Mouse (Mus musculus): ENCODE measurements around the gene Cwc22. TPM values are rescaled to one million over a fixed set of nuclear protein-coding genes. Genes with fewer than 3 reads are reported as not detected.

The Cwc22 gene
- polyA plus RNA-seq, 1 experiment: 4.9 TPM

DNA sequence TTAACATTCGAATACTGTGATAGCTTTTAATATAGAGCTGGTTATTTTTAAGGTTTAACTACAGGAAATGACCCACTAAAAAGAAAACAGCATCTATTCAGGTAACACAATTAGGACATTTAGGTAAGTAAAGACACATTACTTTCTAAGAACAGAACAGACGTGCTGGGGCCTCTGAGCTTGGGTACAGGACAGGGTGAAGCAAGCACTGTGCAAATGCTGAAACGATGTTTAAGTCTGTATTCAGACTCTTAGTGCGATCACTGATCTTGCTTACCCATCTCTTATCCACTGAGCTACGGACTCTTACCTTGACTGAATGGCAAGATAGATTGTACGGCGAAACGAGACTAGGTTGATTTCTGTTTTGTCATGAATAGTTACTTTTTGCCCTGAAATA, 31.0 kb downstream of the Cwc22 start:
- Histone ChIP-seq H3K9me3 (ENCODE audit: control insufficient read depth, low read length) (no peaks in the 10 kb centered on the region), H3K36me3 (ENCODE audit: control insufficient read depth) (peaks cover 93% of the 10 kb centered on the region), H3K4me3 (replicated peaks) (no peak overlapping the region), H3K4me1 (ENCODE audit: control insufficient read depth) (no peaks in the 10 kb centered on the region), H3K27me3 (ENCODE audit: control insufficient read depth) (no peaks in the 10 kb centered on the region)
- TF ChIP-seq GATA1 (IDR thresholded peaks at IDR 0.05; ENCODE audit: low read length) (no peak), TAL1 (IDR thresholded peaks at IDR 0.05; ENCODE audit: low read length) (no peak)

GRCm38 (mm10) chr2:77913628-77914027, 32.5 kb downstream of the Cwc22 start:
- H3K4me3 ChIP-seq (replicated peaks): no peak overlapping the region
- H3K27me3 ChIP-seq (ENCODE audit: control insufficient read depth): no peaks in the 10 kb centered on the region
- no peaks in the 10 kb centered on the region for H3K4me1 ChIP-seq (ENCODE audit: control insufficient read depth)
- TF ChIP-seq TAL1 (IDR thresholded peaks at IDR 0.05; ENCODE audit: low read length) (no peak), GATA1 (IDR thresholded peaks at IDR 0.05; ENCODE audit: low read length) (no peak)
- H3K36me3 ChIP-seq (ENCODE audit: control insufficient read depth): peaks cover 92% of the 10 kb centered on the region
- no peaks in the 10 kb centered on the region for H3K9me3 ChIP-seq (ENCODE audit: control insufficient read depth, low read length)

- Histone ChIP-seq H3K9me3 (ENCODE audit: control insufficient read depth, low read length) (no peaks in the 10 kb centered on the region), H3K4me1 (ENCODE audit: control insufficient read depth) (no peaks in the 10 kb centered on the region), H3K36me3 (ENCODE audit: control insufficient read depth) (peaks cover 89% of the 10 kb centered on the region), H3K27me3 (ENCODE audit: control insufficient read depth) (no peaks in the 10 kb centered on the region), H3K4me3 (replicated peaks) (no peak overlapping the region)
- TF ChIP-seq TAL1 (IDR thresholded peaks at IDR 0.05; ENCODE audit: low read length) (no peak), GATA1 (IDR thresholded peaks at IDR 0.05; ENCODE audit: low read length) (no peak)
Observed at GRCm38 (mm10) chr2:77912197-77912596, 34.0 kb downstream of the Cwc22 start.

DNA sequence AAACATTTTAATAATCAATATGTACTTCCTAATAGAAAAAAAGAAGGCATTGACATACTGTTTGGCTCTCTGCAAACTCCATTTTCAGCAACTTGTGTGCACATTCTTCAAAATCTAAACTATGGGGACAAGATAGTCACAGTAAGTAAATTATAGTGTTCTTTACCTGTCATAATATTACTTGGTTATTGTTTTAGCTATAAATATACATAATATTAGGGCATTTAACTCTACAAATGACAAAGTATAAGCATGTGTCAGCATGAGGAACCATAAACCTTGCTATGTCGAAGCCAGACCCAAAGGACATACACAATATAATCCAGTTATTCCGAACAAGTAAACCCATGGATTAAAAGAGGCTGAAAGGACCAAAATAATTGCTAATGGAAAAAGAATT, 34.7 kb downstream of the Cwc22 start:
- H3K9me3 ChIP-seq (ENCODE audit: control insufficient read depth, low read length): no peaks in the 10 kb centered on the region
- TF ChIP-seq TAL1 (IDR thresholded peaks at IDR 0.05; ENCODE audit: low read length) (no peak), GATA1 (IDR thresholded peaks at IDR 0.05; ENCODE audit: low read length) (no peak; the same call in 1 of the 2 replicates)
- no peaks in the 10 kb centered on the region for H3K4me1 ChIP-seq (ENCODE audit: control insufficient read depth)
- no peaks in the 10 kb centered on the region for H3K27me3 ChIP-seq (ENCODE audit: control insufficient read depth)
- peaks cover 89% of the 10 kb centered on the region for H3K36me3 ChIP-seq (ENCODE audit: control insufficient read depth)
- H3K4me3 ChIP-seq (replicated peaks): no peak overlapping the region

DNA sequence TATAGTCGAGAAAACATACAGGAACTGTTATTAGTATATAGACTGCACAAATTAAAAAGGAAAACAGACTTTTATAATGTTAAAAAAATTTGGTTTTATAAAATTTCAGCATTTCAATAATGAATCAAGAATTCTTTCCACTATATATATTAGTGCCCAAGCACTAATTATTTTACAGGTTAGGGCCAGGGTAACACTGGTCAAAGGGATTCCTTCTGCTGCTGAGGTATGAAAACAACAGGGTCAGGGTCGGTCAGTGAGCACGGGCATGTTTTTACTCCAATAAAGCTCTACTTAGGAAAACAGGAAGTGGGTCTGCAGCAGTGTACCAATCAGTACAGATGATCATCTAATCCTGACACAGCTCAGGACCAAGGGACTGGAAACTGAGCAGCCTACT, 36.0 kb downstream of the Cwc22 start:
- Histone ChIP-seq H3K27me3 (ENCODE audit: control insufficient read depth) (no peaks in the 10 kb centered on the region), H3K4me3 (replicated peaks) (no peak overlapping the region), H3K36me3 (ENCODE audit: control insufficient read depth) (peaks cover 89% of the 10 kb centered on the region), H3K4me1 (ENCODE audit: control insufficient read depth) (no peaks in the 10 kb centered on the region), H3K9me3 (ENCODE audit: control insufficient read depth, low read length) (no peaks in the 10 kb centered on the region)
- TF ChIP-seq TAL1 (IDR thresholded peaks at IDR 0.05; ENCODE audit: low read length) (no peak; the same call in 2 of the 3 replicates), GATA1 (IDR thresholded peaks at IDR 0.05; ENCODE audit: low read length) (no peak)

DNA sequence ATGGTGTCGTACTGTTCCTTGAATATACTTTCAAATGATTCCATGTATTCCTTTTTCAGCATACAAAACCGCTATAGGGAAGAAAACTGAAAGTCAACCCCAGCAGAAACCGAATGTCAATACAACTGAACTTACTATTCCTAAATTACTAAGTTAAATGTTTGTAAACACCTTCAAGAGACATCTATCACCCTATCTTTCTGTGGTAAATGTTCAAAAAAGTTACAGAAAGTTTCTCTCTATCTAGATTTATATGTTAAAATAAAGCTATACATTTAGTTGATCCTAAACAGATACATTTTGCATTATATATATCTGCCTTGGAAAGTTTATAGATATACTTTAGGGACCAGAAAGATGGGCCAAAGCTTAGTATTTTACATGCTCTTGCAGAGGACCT, 39.0 kb downstream of the Cwc22 start:
- Histone ChIP-seq H3K4me3 (replicated peaks) (no peak overlapping the region), H3K4me1 (ENCODE audit: control insufficient read depth) (no peaks in the 10 kb centered on the region), H3K9me3 (ENCODE audit: control insufficient read depth, low read length) (no peaks in the 10 kb centered on the region), H3K27me3 (ENCODE audit: control insufficient read depth) (no peaks in the 10 kb centered on the region), H3K36me3 (ENCODE audit: control insufficient read depth) (peaks cover 89% of the 10 kb centered on the region)
- TF ChIP-seq TAL1 (IDR thresholded peaks at IDR 0.05; ENCODE audit: low read length) (no peak), GATA1 (IDR thresholded peaks at IDR 0.05; ENCODE audit: low read length) (no peak)

DNA sequence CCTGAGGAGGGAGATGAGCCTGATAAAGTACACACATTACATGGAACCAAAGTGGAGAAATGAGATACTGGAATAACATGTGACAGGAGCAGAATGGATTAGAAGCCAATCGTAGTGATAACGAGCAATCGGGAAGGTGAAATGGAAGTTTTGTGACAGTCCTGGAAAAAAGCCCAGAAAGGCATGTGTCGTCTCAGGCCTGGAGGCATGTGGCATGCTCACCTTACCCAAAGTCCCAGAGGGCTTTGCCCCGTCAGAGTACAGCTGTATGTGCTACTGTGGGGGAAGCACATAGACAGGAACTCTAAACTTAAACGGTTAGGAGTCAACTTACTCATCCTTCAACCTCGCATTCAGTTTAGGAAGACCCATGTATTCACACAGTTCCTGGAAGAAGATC, 41.2 kb downstream of the Cwc22 start:
- Histone ChIP-seq H3K36me3 (ENCODE audit: control insufficient read depth) (peaks cover 89% of the 10 kb centered on the region), H3K27me3 (ENCODE audit: control insufficient read depth) (no peaks in the 10 kb centered on the region), H3K4me1 (ENCODE audit: control insufficient read depth) (no peaks in the 10 kb centered on the region), H3K9me3 (ENCODE audit: control insufficient read depth, low read length) (no peaks in the 10 kb centered on the region), H3K4me3 (replicated peaks) (no peak overlapping the region)
- TF ChIP-seq GATA1 (IDR thresholded peaks at IDR 0.05; ENCODE audit: low read length): no peak
- TF ChIP-seq TAL1 (IDR thresholded peaks at IDR 0.05; ENCODE audit: low read length): no peak

GRCm38 (mm10) chr2:77904495-77904894, 41.7 kb downstream of the Cwc22 start:
- H3K36me3 ChIP-seq (ENCODE audit: control insufficient read depth): peaks cover 89% of the 10 kb centered on the region
- no peaks in the 10 kb centered on the region for H3K9me3 ChIP-seq (ENCODE audit: control insufficient read depth, low read length)
- no peaks in the 10 kb centered on the region for H3K27me3 ChIP-seq (ENCODE audit: control insufficient read depth)
- TF ChIP-seq TAL1 (IDR thresholded peaks at IDR 0.05; ENCODE audit: low read length) (no peak), GATA1 (IDR thresholded peaks at IDR 0.05; ENCODE audit: low read length) (no peak)
- no peak overlapping the region for H3K4me3 ChIP-seq (replicated peaks)
- no peaks in the 10 kb centered on the region for H3K4me1 ChIP-seq (ENCODE audit: control insufficient read depth)

DNA sequence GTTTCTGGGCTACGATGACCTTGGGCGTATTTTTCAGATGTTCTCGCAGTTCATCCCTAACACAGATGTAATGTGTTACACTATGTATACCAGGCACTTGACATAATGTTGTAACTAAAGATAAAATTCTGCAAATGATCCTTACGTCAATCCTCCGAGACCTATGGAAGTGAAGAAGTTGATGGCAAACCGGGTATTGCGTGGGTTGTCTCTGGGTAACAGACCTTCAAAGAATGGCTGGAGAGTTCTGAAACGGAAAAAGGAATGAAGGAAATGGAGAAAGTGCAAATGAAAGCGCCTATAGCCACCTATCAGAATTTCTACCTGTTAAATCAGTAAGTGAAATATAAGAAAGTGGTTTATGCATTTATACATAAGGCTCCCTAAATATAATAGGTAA, 42.2 kb downstream of the Cwc22 start:
- Histone ChIP-seq H3K9me3 (ENCODE audit: control insufficient read depth, low read length) (no peaks in the 10 kb centered on the region), H3K36me3 (ENCODE audit: control insufficient read depth) (peaks cover 90% of the 10 kb centered on the region), H3K4me3 (replicated peaks) (no peak overlapping the region), H3K27me3 (ENCODE audit: control insufficient read depth) (no peaks in the 10 kb centered on the region), H3K4me1 (ENCODE audit: control insufficient read depth) (no peaks in the 10 kb centered on the region)
- TF ChIP-seq TAL1 (IDR thresholded peaks at IDR 0.05; ENCODE audit: low read length) (no peak; the same call in 2 of the 3 replicates), GATA1 (IDR thresholded peaks at IDR 0.05; ENCODE audit: low read length) (no peak)

DNA sequence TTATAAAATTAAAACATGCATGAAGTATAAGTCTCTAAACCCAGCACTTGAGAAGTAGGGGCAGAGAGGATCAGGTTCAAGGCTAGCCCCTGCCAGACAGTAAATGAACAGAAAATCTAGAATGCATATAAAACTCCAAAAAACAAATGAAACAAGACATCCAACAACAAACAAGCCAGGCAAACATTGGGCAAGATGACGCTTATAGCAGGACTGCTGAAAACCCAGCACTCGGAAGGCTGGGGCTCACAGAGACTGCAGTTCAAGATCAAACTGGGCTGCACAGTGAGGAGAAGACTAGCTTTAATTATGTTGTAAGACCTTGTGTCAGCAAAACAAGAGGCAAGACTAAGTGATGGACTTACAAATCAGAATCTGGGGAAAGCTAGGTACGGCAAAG, 43.1 kb downstream of the Cwc22 start:
- Histone ChIP-seq H3K4me1 (ENCODE audit: control insufficient read depth) (no peaks in the 10 kb centered on the region), H3K36me3 (ENCODE audit: control insufficient read depth) (peaks cover 94% of the 10 kb centered on the region), H3K27me3 (ENCODE audit: control insufficient read depth) (no peaks in the 10 kb centered on the region), H3K4me3 (replicated peaks) (no peak overlapping the region), H3K9me3 (ENCODE audit: control insufficient read depth, low read length) (no peaks in the 10 kb centered on the region)
- TF ChIP-seq GATA1 (IDR thresholded peaks at IDR 0.05; ENCODE audit: low read length) (peak; percentile 33; the same call in 1 of the 2 replicates), TAL1 (IDR thresholded peaks at IDR 0.05; ENCODE audit: low read length) (no peak)

Measured in erythroblast, embryonic 14.5 days (primary cell).